Mouse (Mus musculus) heart, embryonic 10.5 days (tissue): Measurements from ENCODE around the gene Gm20075. TPM values are rescaled to one million over a fixed set of nuclear protein-coding genes. Genes with fewer than 3 reads are reported as not detected.

Experiments used
- DNase-seq: peaks from one replicate; pipeline ENCODE4 v3.0.0-alpha.2; 2017; ENCODE audit warnings: low spot score
- H3K27ac ChIP-seq: fragments of 300-500 bp; sonication (generic); 2 replicates; pipeline ENCODE4 v1.5.1; 2016; ENCODE audit warnings: mild to moderate bottlenecking
- H3K27me3 ChIP-seq: fragments of 300-500 bp; sonication (generic); 2 replicates; pipeline ENCODE4 v1.6.1; 2016; ENCODE audit warnings: mild to moderate bottlenecking; ENCODE audit not compliant: poor library complexity, insufficient read depth, severe bottlenecking
- H3K36me3 ChIP-seq: fragments of 300-500 bp; sonication (generic); 2 replicates; pipeline ENCODE4 v1.6.1; 2016; ENCODE audit warnings: mild to moderate bottlenecking, moderate library complexity
- H3K4me1 ChIP-seq: fragments of 300-500 bp; sonication (generic); 2 replicates; pipeline ENCODE4 v1.6.1; 2016; ENCODE audit warnings: mild to moderate bottlenecking
- H3K4me3 ChIP-seq: fragments of 300-500 bp; sonication (generic); 2 replicates; pipeline ENCODE4 v1.5.1; 2016; ENCODE audit warnings: mild to moderate bottlenecking, moderate library complexity
- H3K9me3 ChIP-seq: fragments of 300-500 bp; sonication (generic); 2 replicates; pipeline ENCODE4 v1.6.1; 2016; ENCODE audit warnings: mild to moderate bottlenecking, moderate library complexity
- WGBS: fragments of 180-500 bp; shearing (Covaris S2); methylation state at CpG from one replicate; pipeline ENCODE4 v1.1.7; 2016; 5-methylcytosine and 5-hydroxymethylcytosine counted together
- polyA plus RNA-seq: library from polyadenylated mRNA; unstranded; fragments of >200 nt; fragmentation: Nextera tagmentation; extraction: Ambion mirVana; gene quantifications from 2 replicates; pipeline ENCODE4 v1.2.1, GENCODE M21; 2016

Gm20075 gene
- polyA plus RNA-seq, 1 experiment from 2014 or later, result 27.7 TPM

GRCm38 (mm10) chr13:96040275-96041042 lies 40.7 kb downstream of the Gm20075 start:
- Histone ChIP-seq H3K9me3 (no peaks in the 10 kb centered on the region), H3K4me1 (no peaks in the 10 kb centered on the region), H3K36me3 (no peaks in the 10 kb centered on the region), H3K27ac (no peak overlapping the region), H3K4me3 (no peak overlapping the region), H3K27me3 (no peaks in the 10 kb centered on the region)
- DNase-seq, result no peak
- 77% methylated on average over 11 of the region's 11 CpGs for WGBS

GRCm38 (mm10) chr13:96039536-96039935 lies 41.6 kb downstream of the Gm20075 start:
- H3K4me1 ChIP-seq, result no peaks in the 10 kb centered on the region
- H3K27ac ChIP-seq, result no peak overlapping the region
- 54% methylated on average over 1 of the region's 1 CpGs for WGBS
- no peaks in the 10 kb centered on the region for H3K9me3 ChIP-seq
- H3K36me3 ChIP-seq, result no peaks in the 10 kb centered on the region
- DNase-seq, result no peak
- no peak overlapping the region for H3K4me3 ChIP-seq
- no peaks in the 10 kb centered on the region for H3K27me3 ChIP-seq

- Histone ChIP-seq H3K4me3 (no peak overlapping the region), H3K27me3 (no peaks in the 10 kb centered on the region), H3K27ac (no peak overlapping the region), H3K36me3 (no peaks in the 10 kb centered on the region), H3K4me1 (no peaks in the 10 kb centered on the region), H3K9me3 (no peaks in the 10 kb centered on the region)
- DNase-seq, result no peak
- 52% methylated on average over 19 of the region's 19 CpGs for WGBS
These were observed 50.6 kb downstream of the Gm20075 start for GRCm38 (mm10) chr13:96030368-96031223.

Other genes starting within 250 kb of the Gm20075 start
- gene Iqgap2, start 189.5 kb downstream of the Gm20075 start, polyA plus RNA-seq, result 6.2 and 7.8 TPM in 2 replicates
- gene Gm17190, start 678 bp upstream of the Gm20075 start, polyA plus RNA-seq, result not detected in 2 replicates
- gene Sv2c, start 51.2 kb upstream of the Gm20075 start, polyA plus RNA-seq, result 0.29 and 1.1 TPM in 2 replicates